Comparison of ENCODE assay signal across 11 mouse cellular contexts in the genomic region with DNA sequence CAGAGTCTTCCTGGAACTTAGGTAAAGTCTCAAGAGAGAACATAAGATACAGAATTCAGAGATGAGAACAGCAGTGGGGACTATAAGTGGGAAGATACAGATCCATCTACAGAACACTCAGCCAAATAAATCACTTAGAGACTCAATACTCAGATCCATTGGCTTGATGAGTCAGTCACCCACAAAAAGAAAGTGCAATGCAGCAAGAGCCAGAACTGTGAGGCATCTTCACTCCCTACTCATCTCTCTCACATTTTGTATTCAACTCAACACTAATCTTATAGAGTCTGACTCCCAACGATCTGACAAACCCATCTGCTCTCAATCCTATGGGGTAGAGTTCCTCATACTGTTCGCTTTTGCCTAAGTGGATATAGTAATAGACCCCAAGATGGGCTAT.
"Had no signal": no experiment of that assay in that cellular context is flagged by ENCODE, and none has a peak within 500 bp of the region (broad histone marks: within the 10 kb centered on the region; RNA-seq: fewer than 3 reads in every experiment).

No protein-coding gene starts in this region.

- ATAC-seq: midbrain, embryonic 16.5 days had no signal

- DNase-seq: lung, adult 18-20 months; lung, embryonic 14.5 days; lung, postnatal 10 days; lung, postnatal 4 days; midbrain, embryonic 14.5 days; retina, postnatal 1 day; right cerebral cortex, postnatal 25 days; spleen, adult 18-20 months; thymus, adult 2 months; thymus, postnatal 25 days had no signal
